Mouse (Mus musculus) midbrain, embryonic 13.5 days (tissue): ENCODE measurements around the gene Ankrd13c. TPM values are rescaled to one million over a fixed set of nuclear protein-coding genes. Genes with fewer than 3 reads are reported as not detected.
"Not testable (repeated sequence)": the region's sequence is repeated elsewhere in the genome, so short reads cannot be mapped to it uniquely, and the experiment has no call there.

Experiments
- ATAC-seq: fragments of 200-750 bp; cut with Nextera tagmentation; 2 replicates; pipeline ENCODE4 v1.8.0; 2017; ENCODE audit warnings: mild to moderate bottlenecking, moderate TSS enrichment, moderate library complexity
- H3K27ac ChIP-seq: fragments of 300-500 bp; sonication (generic); 2 replicates; pipeline ENCODE4 v1.5.1; 2015; ENCODE audit warnings: inconsistent platforms, mild to moderate bottlenecking, moderate library complexity
- H3K27me3 ChIP-seq: fragments of 300-500 bp; sonication (generic); 2 replicates; pipeline ENCODE4 v1.6.1; 2015; ENCODE audit warnings: mild to moderate bottlenecking, inconsistent platforms
- H3K36me3 ChIP-seq: fragments of 300-500 bp; sonication (generic); 2 replicates; pipeline ENCODE4 v1.6.1; 2015; ENCODE audit warnings: mild to moderate bottlenecking, inconsistent platforms
- H3K4me1 ChIP-seq: fragments of 300-500 bp; sonication (generic); replicated peaks from 2 replicates; pipeline ENCODE4 v1.6.1; 2015; ENCODE audit warnings: inconsistent platforms
- H3K4me2 ChIP-seq: fragments of 300-500 bp; sonication (generic); replicated peaks from 2 replicates; pipeline ENCODE4 v1.6.1; 2015; ENCODE audit warnings: moderate library complexity, mild to moderate bottlenecking, inconsistent platforms
- H3K4me3 ChIP-seq: fragments of 300-500 bp; sonication (generic); replicated peaks from 2 replicates; pipeline ENCODE4 v1.5.1; 2015; ENCODE audit warnings: mild to moderate bottlenecking, inconsistent platforms
- H3K9ac ChIP-seq: fragments of 300-500 bp; sonication (generic); replicated peaks from 2 replicates; pipeline ENCODE4 v1.6.1; 2015; ENCODE audit warnings: mild to moderate bottlenecking, inconsistent platforms
- H3K9me3 ChIP-seq: fragments of 300-500 bp; sonication (generic); 2 replicates; pipeline ENCODE4 v1.6.1; 2016; ENCODE audit warnings: mild to moderate bottlenecking, inconsistent platforms
- WGBS: fragments of 180-500 bp; shearing (Covaris S2); methylation state at CpG from one replicate; pipeline ENCODE4 v1.1.7; 2015; 5-methylcytosine and 5-hydroxymethylcytosine counted together
- polyA plus RNA-seq: library from polyadenylated mRNA; unstranded; fragments of >200 nt; fragmentation: Nextera tagmentation; extraction: Ambion mirVana; gene quantifications from 2 replicates; pipeline ENCODE4 v1.2.1, GENCODE M21; 2015

The Ankrd13c gene
- polyA plus RNA-seq, 1 experiment from 2014 or later, result 22.3 TPM

- Histone ChIP-seq H3K4me3 (no peak overlapping the region), H3K4me2 (no peak overlapping the region), H3K9ac (no peak overlapping the region), H3K9me3 (no peaks in the 10 kb centered on the region), H3K27me3 (no peaks in the 10 kb centered on the region), H3K27ac (no peak overlapping the region), H3K4me1 (peaks cover 9% of the 10 kb centered on the region; the same call in 1 of the 2 replicates), H3K36me3 (no peaks in the 10 kb centered on the region)
- whole genome bisulfite sequencing, result 47% methylated on average over 2 of the region's 2 CpGs
- ATAC-seq, result no peak
Measured at GRCm38 (mm10) chr3:157926761-157927160, 20.3 kb upstream of the Ankrd13c start.

GRCm38 (mm10) chr3:157928731-157929130, 18.3 kb upstream of the Ankrd13c start:
- Histone ChIP-seq H3K27me3 (no peaks in the 10 kb centered on the region), H3K27ac (no peak overlapping the region), H3K9ac (no peak overlapping the region), H3K36me3 (no peaks in the 10 kb centered on the region), H3K4me3 (no peak overlapping the region), H3K4me1 (peaks cover 9% of the 10 kb centered on the region; the same call in 1 of the 2 replicates), H3K9me3 (no peaks in the 10 kb centered on the region), H3K4me2 (no peak overlapping the region)
- ATAC-seq, result no peak
- 82% methylated on average over 2 of the region's 2 CpGs for WGBS

DNA sequence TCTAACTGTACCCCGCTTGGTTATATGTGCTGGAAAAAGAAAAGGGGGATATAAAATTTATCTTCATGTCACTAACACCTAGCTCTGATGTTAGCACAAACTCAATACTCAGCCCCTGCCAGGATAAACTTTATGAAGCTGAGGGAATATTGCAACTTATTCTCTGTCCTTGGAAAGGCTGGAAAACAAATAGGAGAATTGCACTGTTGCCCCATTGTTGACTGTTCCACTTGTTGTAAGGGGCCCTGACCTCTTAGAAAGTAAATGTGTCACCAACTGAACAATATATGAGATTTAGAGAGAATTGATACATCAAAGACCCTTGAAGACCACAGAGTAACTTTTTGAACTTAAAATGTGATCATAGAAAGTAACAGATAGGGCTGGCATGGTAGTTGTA, 17.6 kb upstream of the Ankrd13c start:
- no peak overlapping the region for H3K27ac ChIP-seq
- peaks cover 6% of the 10 kb centered on the region; the same call in 1 of the 2 replicates for H3K4me1 ChIP-seq
- ATAC-seq, result no peak
- no peaks in the 10 kb centered on the region for H3K27me3 ChIP-seq
- no peak overlapping the region for H3K9ac ChIP-seq
- no peak overlapping the region for H3K4me3 ChIP-seq
- no peaks in the 10 kb centered on the region for H3K9me3 ChIP-seq
- H3K4me2 ChIP-seq, result no peak overlapping the region
- 90% methylated on average over 1 of the region's 1 CpGs for WGBS
- H3K36me3 ChIP-seq, result no peaks in the 10 kb centered on the region

DNA sequence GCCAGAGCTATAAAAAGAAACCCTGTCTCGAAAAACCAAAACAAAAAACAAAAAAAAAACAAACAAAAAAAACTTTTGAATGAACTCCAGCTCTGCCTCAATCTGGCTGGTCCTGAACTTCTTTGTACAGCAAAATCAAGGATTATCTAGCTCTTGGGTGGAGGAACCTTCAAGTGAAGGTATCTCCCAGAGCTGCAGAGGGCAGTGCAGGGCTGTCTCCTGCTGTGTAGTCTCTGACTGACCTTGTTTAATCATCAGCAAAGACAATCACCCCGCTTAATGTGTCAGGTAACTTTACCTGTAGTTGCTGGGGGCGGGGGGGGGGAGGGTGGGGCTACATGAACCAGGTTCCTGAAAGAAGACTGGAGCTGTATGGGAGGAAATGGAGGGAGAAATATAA, 15.4 kb upstream of the Ankrd13c start:
- WGBS, result 56% methylated on average over 3 of the region's 3 CpGs
- no peaks in the 10 kb centered on the region for H3K9me3 ChIP-seq
- no peak for ATAC-seq
- no peaks in the 10 kb centered on the region for H3K4me1 ChIP-seq
- H3K27me3 ChIP-seq, result no peaks in the 10 kb centered on the region
- H3K36me3 ChIP-seq, result no peaks in the 10 kb centered on the region
- H3K9ac ChIP-seq, result no peak overlapping the region
- H3K27ac ChIP-seq, result no peak overlapping the region
- no peak overlapping the region for H3K4me3 ChIP-seq
- H3K4me2 ChIP-seq, result no peak overlapping the region

DNA sequence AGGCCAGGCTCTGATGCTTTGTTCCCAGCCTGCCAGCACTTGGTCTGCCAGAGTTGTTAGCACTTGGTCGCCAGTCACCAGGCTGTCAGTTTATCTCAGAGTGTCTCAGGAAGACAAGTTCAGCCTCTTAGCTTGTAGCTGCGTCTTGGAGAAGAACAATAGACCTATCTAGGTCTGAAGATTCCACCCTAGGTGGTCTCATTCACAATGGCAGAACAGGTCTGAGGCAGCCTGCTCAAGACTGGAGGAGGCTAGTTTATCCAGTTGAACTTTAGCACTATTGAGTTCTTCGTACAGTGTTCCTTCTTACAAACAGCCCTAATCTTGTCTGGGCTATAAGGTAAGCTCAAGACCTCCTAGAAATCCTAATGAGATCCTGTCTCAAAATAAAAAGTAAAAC, 15.0 kb upstream of the Ankrd13c start:
- WGBS, result 43% methylated on average over 3 of the region's 3 CpGs
- no peaks in the 10 kb centered on the region for H3K27me3 ChIP-seq
- H3K9ac ChIP-seq, result no peak overlapping the region
- ATAC-seq, result no peak
- no peak overlapping the region for H3K27ac ChIP-seq
- H3K4me2 ChIP-seq, result no peak overlapping the region
- H3K4me3 ChIP-seq, result no peak overlapping the region
- H3K9me3 ChIP-seq, result no peaks in the 10 kb centered on the region
- H3K36me3 ChIP-seq, result no peaks in the 10 kb centered on the region
- no peaks in the 10 kb centered on the region for H3K4me1 ChIP-seq

DNA sequence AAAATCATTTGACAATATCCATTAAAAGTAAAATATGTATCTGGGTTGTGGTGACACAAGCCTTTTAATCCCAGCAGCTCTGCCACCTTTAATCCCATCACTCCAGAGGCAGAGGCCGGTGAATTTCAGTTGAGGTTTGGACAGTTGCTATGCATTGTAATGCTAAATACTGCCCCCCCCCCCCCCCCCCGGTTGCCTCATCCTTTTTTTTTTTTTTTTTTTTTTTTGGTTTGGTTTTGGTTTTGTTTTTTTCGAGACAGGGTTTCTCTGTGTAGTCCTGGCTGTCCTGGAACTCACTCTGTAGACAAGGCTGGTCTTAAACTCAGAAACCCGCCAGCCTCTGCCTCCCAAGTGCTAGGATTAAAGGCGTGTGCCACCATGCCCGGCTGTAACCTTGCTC, 13.8 kb upstream of the Ankrd13c start:
- 48% methylated on average over 6 of the region's 6 CpGs for WGBS
- ATAC-seq, result not testable (repeated sequence)

GRCm38 (mm10) chr3:157934301-157934823, 12.7 kb upstream of the Ankrd13c start:
- no peak for ATAC-seq
- Histone ChIP-seq H3K4me2 (no peak overlapping the region), H3K27ac (no peak overlapping the region), H3K4me1 (no peaks in the 10 kb centered on the region), H3K4me3 (no peak overlapping the region), H3K27me3 (no peaks in the 10 kb centered on the region), H3K9ac (no peak overlapping the region), H3K36me3 (no peaks in the 10 kb centered on the region), H3K9me3 (no peaks in the 10 kb centered on the region)
- WGBS, result 87% methylated on average over 3 of the region's 3 CpGs

More for the DNA sequence above, 13.8 kb upstream of the Ankrd13c start:
- H3K27me3 ChIP-seq, H3K4me2 ChIP-seq, H3K9ac ChIP-seq, H3K36me3 ChIP-seq, H3K27ac ChIP-seq, H3K9me3 ChIP-seq, H3K4me3 ChIP-seq, H3K4me1 ChIP-seq: not testable (repeated sequence)

DNA sequence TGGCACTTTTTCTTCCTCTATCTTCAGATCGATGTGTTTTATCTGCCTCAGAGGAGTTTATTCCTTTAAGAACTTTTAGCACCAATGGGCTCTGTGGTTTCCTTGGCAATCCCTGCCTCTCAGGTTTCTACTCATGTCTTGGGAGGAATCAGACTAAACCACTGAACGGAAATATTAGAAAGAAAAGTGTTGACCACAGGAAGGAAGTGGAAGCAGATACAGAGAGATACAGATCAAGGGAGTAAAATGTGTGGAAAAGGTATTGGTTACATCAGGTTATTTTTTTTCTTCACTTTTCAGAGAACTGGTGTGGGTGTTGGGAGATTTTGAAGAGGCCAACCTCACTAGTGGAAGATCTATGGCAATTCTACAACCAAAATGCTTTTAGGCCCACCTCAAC, 8.5 kb upstream of the Ankrd13c start:
- H3K4me2 ChIP-seq, result no peak overlapping the region
- 86% methylated on average over 2 of the region's 2 CpGs for WGBS
- no peaks in the 10 kb centered on the region for H3K4me1 ChIP-seq
- H3K36me3 ChIP-seq, result no peaks in the 10 kb centered on the region
- no peaks in the 10 kb centered on the region for H3K27me3 ChIP-seq
- H3K9me3 ChIP-seq, result no peaks in the 10 kb centered on the region
- ATAC-seq, result no peak
- H3K9ac ChIP-seq, result no peak overlapping the region
- H3K27ac ChIP-seq, result no peak overlapping the region
- H3K4me3 ChIP-seq, result no peak overlapping the region

DNA sequence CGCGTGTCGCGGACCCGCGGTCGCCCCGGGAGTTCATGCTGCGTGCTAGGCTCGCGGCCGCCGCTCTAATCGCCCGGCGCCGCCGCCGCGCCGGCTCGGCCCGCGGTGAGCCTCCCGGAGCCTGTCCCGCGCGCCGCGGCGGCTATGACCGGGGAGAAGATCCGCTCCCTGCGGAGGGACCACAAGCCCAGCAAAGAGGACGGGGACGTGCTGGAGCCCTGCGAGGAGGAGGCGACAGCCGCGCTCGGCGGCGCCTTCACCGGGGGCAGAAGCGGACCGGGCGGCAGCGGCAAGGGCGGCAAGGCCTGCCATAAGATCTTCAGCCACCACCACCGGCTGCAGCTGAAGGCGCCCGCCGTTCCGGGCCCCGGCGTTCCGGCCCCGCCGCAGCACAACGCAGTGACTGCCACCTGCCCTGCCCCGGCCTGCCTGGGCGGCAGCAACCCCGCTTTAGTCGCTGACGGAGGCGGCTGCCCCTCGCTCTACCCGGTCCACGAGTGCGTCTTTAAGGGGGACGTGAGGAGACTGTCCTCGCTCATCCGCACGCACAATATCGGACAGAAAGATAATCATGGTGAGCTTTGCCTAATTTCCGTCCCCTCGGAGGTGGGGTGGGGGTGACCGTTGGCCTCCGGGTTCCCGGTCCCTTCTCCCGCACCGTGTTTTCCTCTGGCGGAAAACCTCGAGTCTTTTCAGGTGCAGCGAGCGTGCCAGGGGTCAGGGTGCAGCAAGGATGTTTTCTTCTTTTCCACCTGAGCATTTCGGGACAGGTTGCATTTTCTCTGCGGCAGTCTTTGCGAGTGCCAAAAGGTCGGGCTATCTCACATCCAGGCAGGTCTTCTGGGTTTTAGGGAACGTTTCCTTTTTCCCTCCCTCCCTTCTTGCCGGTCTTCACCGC, 593 bp downstream of the Ankrd13c start:
- Histone ChIP-seq H3K36me3 (0 out of 2 replicates have a peak, but pooled peaks cover 5% of the 10 kb centered on the region), H3K9ac (peak overlapping the region; percentile 98), H3K27ac (peak overlapping the region; percentile 98), H3K9me3 (no peaks in the 10 kb centered on the region), H3K4me3 (peak overlapping the region; percentile 99), H3K27me3 (no peaks in the 10 kb centered on the region), H3K4me2 (peak overlapping the region; percentile 97), H3K4me1 (peaks cover 32% of the 10 kb centered on the region)
- ATAC-seq, result peak; percentile 81
- under 1% methylated on average over 86 of the region's 93 CpGs for WGBS

- ATAC-seq, result no peak
- Histone ChIP-seq H3K27me3 (no peaks in the 10 kb centered on the region), H3K27ac (no peak overlapping the region), H3K4me2 (no peak overlapping the region), H3K4me3 (no peak overlapping the region), H3K4me1 (peaks cover 26% of the 10 kb centered on the region), H3K9ac (no peak overlapping the region), H3K36me3 (0 out of 2 replicates have a peak, but pooled peaks cover 5% of the 10 kb centered on the region), H3K9me3 (no peaks in the 10 kb centered on the region)
- 99% methylated on average over 2 of the region's 2 CpGs for WGBS
Measured at GRCm38 (mm10) chr3:157952716-157953115, 5.7 kb downstream of the Ankrd13c start.

- no peaks in the 10 kb centered on the region for H3K27me3 ChIP-seq
- H3K27ac ChIP-seq, result no peak overlapping the region
- H3K9ac ChIP-seq, result no peak overlapping the region
- no peak for ATAC-seq
- no peaks in the 10 kb centered on the region for H3K9me3 ChIP-seq
- H3K4me1 ChIP-seq, result peaks cover 3% of the 10 kb centered on the region; the same call in 1 of the 2 replicates
- H3K4me2 ChIP-seq, result no peak overlapping the region
- H3K36me3 ChIP-seq, result 0 out of 2 replicates have a peak, but pooled peaks cover 5% of the 10 kb centered on the region
- H3K4me3 ChIP-seq, result no peak overlapping the region
- WGBS, result 84% methylated on average over 2 of the region's 2 CpGs
Measured at GRCm38 (mm10) chr3:157955466-157955865, 8.4 kb downstream of the Ankrd13c start.

DNA sequence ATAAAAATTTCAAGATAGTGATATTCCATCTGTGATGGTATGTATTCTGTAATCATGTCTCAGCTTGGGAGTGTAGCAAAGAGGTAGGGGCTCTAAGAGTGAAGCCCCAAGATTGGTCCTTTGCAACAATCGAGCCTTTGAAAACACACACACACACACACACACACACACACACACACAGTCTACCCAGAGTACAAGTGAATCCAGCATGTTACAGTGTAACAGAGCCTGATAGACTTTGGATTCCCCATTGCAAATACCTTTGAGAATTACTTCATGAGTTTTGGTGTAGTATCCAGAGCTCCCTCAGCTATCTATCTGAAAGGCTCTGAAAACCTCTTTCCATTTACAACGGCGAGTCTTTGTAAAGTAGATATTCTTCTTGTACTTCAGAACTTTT, 9.2 kb downstream of the Ankrd13c start:
- no peak overlapping the region for H3K4me3 ChIP-seq
- no peak overlapping the region for H3K9ac ChIP-seq
- H3K4me2 ChIP-seq, result no peak overlapping the region
- 96% methylated on average over 3 of the region's 3 CpGs for WGBS
- H3K27ac ChIP-seq, result no peak overlapping the region
- H3K36me3 ChIP-seq, result peaks cover 5% of the 10 kb centered on the region; the same call in 1 of the 2 replicates
- H3K9me3 ChIP-seq, result no peaks in the 10 kb centered on the region
- ATAC-seq, result no peak
- H3K27me3 ChIP-seq, result no peaks in the 10 kb centered on the region
- 0 out of 2 replicates have a peak, but pooled peaks cover 3% of the 10 kb centered on the region for H3K4me1 ChIP-seq
